Mouse (Mus musculus) forebrain, embryonic 15.5 days (tissue): ENCODE data around the gene Marcksl1. TPM values are rescaled to one million over a fixed set of nuclear protein-coding genes. Genes with fewer than 3 reads are reported as not detected.
"Not testable (repeated sequence)": the region's sequence is repeated elsewhere in the genome, so short reads cannot be mapped to it uniquely, and the experiment has no call there.

ENCODE experiments used
- ATAC-seq: fragments of 200-750 bp; cut with Nextera tagmentation; replicated peaks from 2 replicates; pipeline ENCODE4 v1.8.0; 2017; ENCODE audit warnings: mild to moderate bottlenecking, moderate TSS enrichment, moderate library complexity
- H3K27ac ChIP-seq: fragments of 300-500 bp; sonication (generic); replicated peaks from 2 replicates; pipeline ENCODE4 v1.5.1; 2015; ENCODE audit warnings: mild to moderate bottlenecking, inconsistent platforms
- H3K27me3 ChIP-seq: fragments of 300-500 bp; sonication (generic); 2 replicates; pipeline ENCODE4 v1.6.1; 2015; ENCODE audit warnings: inconsistent platforms
- H3K36me3 ChIP-seq: fragments of 300-500 bp; sonication (generic); 2 replicates; pipeline ENCODE4 v1.6.1; 2015; ENCODE audit warnings: mild to moderate bottlenecking, inconsistent platforms
- H3K4me1 ChIP-seq: fragments of 300-500 bp; sonication (generic); 2 replicates; pipeline ENCODE4 v1.6.1; 2015; ENCODE audit warnings: inconsistent platforms
- H3K4me2 ChIP-seq: fragments of 300-500 bp; sonication (generic); replicated peaks from 2 replicates; pipeline ENCODE4 v1.6.1; 2015; ENCODE audit warnings: mild to moderate bottlenecking, inconsistent platforms
- H3K4me3 ChIP-seq: fragments of 300-500 bp; sonication (generic); 2 replicates; pipeline ENCODE4 v1.5.1; 2015; ENCODE audit warnings: mild to moderate bottlenecking, inconsistent platforms
- H3K9ac ChIP-seq: fragments of 300-500 bp; sonication (generic); replicated peaks from 2 replicates; pipeline ENCODE4 v1.6.1; 2015; ENCODE audit warnings: mild to moderate bottlenecking, inconsistent platforms
- H3K9me3 ChIP-seq: fragments of 300-500 bp; sonication (generic); 2 replicates; pipeline ENCODE4 v1.6.1; 2016; ENCODE audit warnings: inconsistent platforms
- WGBS: fragments of 180-500 bp; shearing (Covaris S2); methylation state at CpG from one replicate; pipeline ENCODE4 v1.1.7; 2015; ENCODE audit warnings: mixed read lengths; 5-methylcytosine and 5-hydroxymethylcytosine counted together
- polyA plus RNA-seq: library from polyadenylated mRNA; unstranded; fragments of >200 nt; fragmentation: Nextera tagmentation; extraction: Ambion mirVana; gene quantifications from 2 replicates; pipeline ENCODE4 v1.2.1, GENCODE M21; 2015

Gene Marcksl1
- polyA plus RNA-seq, 1 experiment from 2014 or later: 2,181 TPM

- no peak for ATAC-seq
- no peaks in the 10 kb centered on the region for H3K36me3 ChIP-seq
- WGBS: 94% methylated on average over 2 of the region's 2 CpGs
- H3K9me3 ChIP-seq: no peaks in the 10 kb centered on the region
- H3K4me1 ChIP-seq: no peaks in the 10 kb centered on the region
- no peak overlapping the region for H3K4me3 ChIP-seq
- H3K4me2 ChIP-seq: no peak overlapping the region
- H3K27ac ChIP-seq: no peak overlapping the region
- H3K27me3 ChIP-seq: no peaks in the 10 kb centered on the region
- H3K9ac ChIP-seq: no peak overlapping the region
Measured at GRCm38 (mm10) chr4:129549306-129549705, 35.9 kb downstream of the Marcksl1 start.

DNA sequence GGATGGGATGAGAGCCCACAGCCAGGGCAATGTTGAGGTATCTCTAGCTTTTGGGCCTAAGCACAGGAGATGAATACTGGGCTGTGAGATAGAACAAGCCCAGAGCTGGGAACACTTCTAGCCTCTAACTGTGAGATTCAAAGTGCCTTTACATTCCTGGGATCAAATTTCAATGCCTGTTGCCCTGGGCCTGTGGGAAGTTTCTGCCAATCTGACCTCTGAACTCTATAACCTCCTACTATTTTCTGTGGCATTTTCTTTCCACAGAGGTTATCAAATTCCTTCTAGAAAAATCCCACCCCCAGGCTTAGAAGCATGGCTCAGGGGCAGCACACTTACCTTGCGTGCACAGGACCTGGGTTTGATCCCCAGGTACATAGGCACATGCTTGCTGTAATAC lies 36.9 kb downstream of the Marcksl1 start:
- H3K36me3 ChIP-seq: no peaks in the 10 kb centered on the region
- H3K4me3 ChIP-seq: no peak overlapping the region
- H3K4me1 ChIP-seq: peaks cover under 1% of the 10 kb centered on the region; the same call in 1 of the 2 replicates
- no peak for ATAC-seq
- H3K9ac ChIP-seq: no peak overlapping the region
- H3K4me2 ChIP-seq: no peak overlapping the region
- WGBS: 71% methylated on average over 1 of the region's 1 CpGs
- no peak overlapping the region for H3K27ac ChIP-seq
- no peaks in the 10 kb centered on the region for H3K27me3 ChIP-seq
- no peaks in the 10 kb centered on the region for H3K9me3 ChIP-seq

DNA sequence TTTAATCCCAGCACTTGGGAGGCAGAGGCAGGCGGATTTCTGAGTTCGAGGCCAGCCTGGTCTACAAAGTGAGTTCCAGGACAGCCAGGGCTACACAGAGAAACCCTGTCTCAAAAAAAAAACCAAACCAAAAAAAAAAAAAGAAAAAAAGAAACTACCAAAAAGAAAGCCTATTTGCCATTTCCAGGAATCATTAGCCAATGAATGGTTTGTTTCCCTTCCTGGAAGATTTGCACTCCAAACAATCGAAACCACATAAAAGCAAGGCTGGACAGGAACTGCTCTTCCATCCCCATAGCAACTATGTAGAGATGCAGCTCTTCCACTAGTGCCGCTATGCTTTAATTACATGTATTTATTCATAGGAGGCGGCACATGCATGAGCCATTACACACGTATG lies 41.1 kb downstream of the Marcksl1 start:
- not testable (repeated sequence) for ATAC-seq, H3K27me3 ChIP-seq, H3K4me2 ChIP-seq

DNA sequence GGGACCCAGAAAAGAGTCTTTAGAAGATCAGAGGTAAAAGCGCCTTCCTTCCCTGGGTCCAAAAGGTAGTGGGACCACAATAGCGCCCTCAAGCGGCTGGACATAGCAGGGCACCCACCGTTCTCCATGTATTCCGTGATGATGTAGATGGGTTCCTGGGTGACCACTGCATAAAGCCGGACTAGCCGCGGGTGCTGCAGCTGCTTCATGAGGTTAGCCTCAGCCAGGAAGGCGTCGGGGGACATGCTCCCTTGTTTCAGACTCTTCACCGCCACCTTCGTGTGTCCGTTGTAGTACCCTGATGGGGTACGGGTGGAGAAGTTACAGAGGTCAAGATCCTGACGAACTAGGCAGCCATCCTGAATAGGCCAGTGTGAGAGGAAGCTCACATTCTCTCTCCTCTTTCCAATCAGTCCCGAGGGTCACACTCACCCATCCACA lies 42.1 kb downstream of the Marcksl1 start:
- no peaks in the 10 kb centered on the region for H3K27me3 ChIP-seq
- peaks cover 12% of the 10 kb centered on the region for H3K4me1 ChIP-seq
- 4% methylated on average over 16 of the region's 16 CpGs for WGBS
- H3K27ac ChIP-seq: peak overlapping the region; percentile 35; the same call in 1 of the 2 replicates
- ATAC-seq: peak; percentile 29; the same call in 1 of the 2 replicates
- H3K36me3 ChIP-seq: no peaks in the 10 kb centered on the region
- peak overlapping the region; percentile 47 for H3K4me3 ChIP-seq
- H3K4me2 ChIP-seq: peak overlapping the region; percentile 69
- H3K9me3 ChIP-seq: no peaks in the 10 kb centered on the region
- H3K9ac ChIP-seq: peak overlapping the region; percentile 53

More for the DNA sequence above, 41.1 kb downstream of the Marcksl1 start:
- H3K4me3 ChIP-seq, H3K9ac ChIP-seq, H3K36me3 ChIP-seq, H3K27ac ChIP-seq, H3K9me3 ChIP-seq: not testable (repeated sequence)
- WGBS: 74% methylated on average over 6 of the region's 6 CpGs
- peaks cover 12% of the 10 kb centered on the region for H3K4me1 ChIP-seq

GRCm38 (mm10) chr4:129555862-129556531 lies 42.6 kb downstream of the Marcksl1 start:
- peak overlapping the region; percentile 47 for H3K4me3 ChIP-seq
- H3K9me3 ChIP-seq: no peaks in the 10 kb centered on the region
- H3K27ac ChIP-seq: peak overlapping the region; percentile 35
- H3K4me2 ChIP-seq: peak overlapping the region; percentile 69
- peak; percentile 69 for ATAC-seq
- H3K4me1 ChIP-seq: peaks cover 12% of the 10 kb centered on the region
- H3K36me3 ChIP-seq: no peaks in the 10 kb centered on the region
- under 1% methylated on average over 24 of the region's 24 CpGs for WGBS
- no peaks in the 10 kb centered on the region for H3K27me3 ChIP-seq
- H3K9ac ChIP-seq: peak overlapping the region; percentile 53

- peak; percentile 85 for ATAC-seq
- Histone ChIP-seq H3K36me3 (no peaks in the 10 kb centered on the region), H3K4me1 (peaks cover 12% of the 10 kb centered on the region), H3K9me3 (no peaks in the 10 kb centered on the region), H3K9ac (peak overlapping the region; percentile 53), H3K4me3 (peak overlapping the region; percentile 47), H3K4me2 (peak overlapping the region; percentile 69), H3K27ac (peak overlapping the region; percentile 46; the same call in 1 of the 2 replicates), H3K27me3 (no peaks in the 10 kb centered on the region)
- WGBS: 8% methylated on average over 33 of the region's 33 CpGs
Measured at GRCm38 (mm10) chr4:129556532-129557223, 43.3 kb downstream of the Marcksl1 start.

DNA sequence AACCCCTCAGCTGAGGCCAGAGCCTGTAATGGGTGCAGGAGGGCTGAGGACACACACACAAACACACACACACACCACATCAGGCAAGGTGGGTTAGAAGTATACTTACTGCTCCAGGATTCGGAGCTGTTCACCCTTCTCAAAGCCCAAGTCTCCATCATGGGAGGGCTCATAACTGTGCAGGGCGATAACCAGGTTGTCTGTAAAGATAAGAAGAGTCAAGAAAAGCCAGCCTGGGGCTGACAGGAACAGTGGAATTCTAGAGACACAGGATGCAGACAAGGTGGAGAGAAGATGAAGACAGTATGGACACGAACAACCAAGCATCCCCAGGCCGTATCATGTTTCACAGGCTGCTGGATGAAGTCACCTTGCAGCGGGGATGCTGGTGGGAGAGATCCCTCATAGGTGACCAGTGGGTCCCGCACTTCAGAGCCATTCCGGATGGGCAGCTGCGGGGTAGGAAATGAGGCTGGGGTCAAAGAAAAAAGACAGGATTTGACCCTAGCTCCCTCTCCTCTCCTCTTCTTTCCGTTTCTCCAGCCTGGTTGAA lies 44.0 kb downstream of the Marcksl1 start:
- Histone ChIP-seq H3K4me2 (peak overlapping the region; percentile 69; the same call in 1 of the 2 replicates), H3K9me3 (no peaks in the 10 kb centered on the region), H3K9ac (peak overlapping the region; percentile 53; the same call in 1 of the 2 replicates), H3K4me3 (no peak overlapping the region), H3K36me3 (no peaks in the 10 kb centered on the region), H3K4me1 (peaks cover 12% of the 10 kb centered on the region), H3K27ac (no peak overlapping the region), H3K27me3 (no peaks in the 10 kb centered on the region)
- ATAC-seq: no peak
- WGBS: 81% methylated on average over 9 of the region's 9 CpGs

GRCm38 (mm10) chr4:129558321-129558955 lies 45.1 kb downstream of the Marcksl1 start:
- 88% methylated on average over 12 of the region's 12 CpGs for WGBS

GRCm38 (mm10) chr4:129561184-129561583 lies 47.8 kb downstream of the Marcksl1 start:
- H3K9me3 ChIP-seq: no peaks in the 10 kb centered on the region
- WGBS: 94% methylated on average over 5 of the region's 5 CpGs
- no peak for ATAC-seq
- no peak overlapping the region for H3K4me3 ChIP-seq
- peaks cover 5% of the 10 kb centered on the region for H3K4me1 ChIP-seq
- H3K9ac ChIP-seq: no peak overlapping the region
- no peaks in the 10 kb centered on the region for H3K27me3 ChIP-seq
- no peaks in the 10 kb centered on the region for H3K36me3 ChIP-seq
- H3K27ac ChIP-seq: no peak overlapping the region
- H3K4me2 ChIP-seq: no peak overlapping the region

More at GRCm38 (mm10) chr4:129558321-129558955, 45.1 kb downstream of the Marcksl1 start:
- H3K36me3 ChIP-seq: no peaks in the 10 kb centered on the region
- no peaks in the 10 kb centered on the region for H3K27me3 ChIP-seq
- H3K9me3 ChIP-seq: no peaks in the 10 kb centered on the region
- H3K27ac ChIP-seq: no peak overlapping the region
- peaks cover 12% of the 10 kb centered on the region for H3K4me1 ChIP-seq
- no peak overlapping the region for H3K4me2 ChIP-seq
- H3K4me3 ChIP-seq: no peak overlapping the region
- H3K9ac ChIP-seq: no peak overlapping the region
- no peak for ATAC-seq

DNA sequence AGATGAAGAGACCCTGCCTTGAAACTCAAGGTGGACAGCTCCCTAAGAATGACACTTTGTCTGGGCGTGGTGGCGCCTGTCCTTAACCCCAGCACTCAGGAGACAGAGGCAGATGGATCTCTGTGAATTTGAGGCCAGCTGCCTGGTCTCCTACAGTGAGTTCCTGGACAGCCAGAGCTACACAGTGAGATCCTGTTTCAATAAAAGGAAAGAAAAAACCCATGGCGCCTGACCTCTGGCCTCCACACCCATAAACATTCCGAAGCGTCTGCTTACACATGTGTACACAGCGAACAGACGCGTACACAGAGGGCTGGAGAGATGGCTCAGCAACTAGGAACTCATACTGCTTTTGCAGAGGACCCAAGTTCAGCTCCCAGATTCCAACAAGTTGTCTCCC lies 50.3 kb downstream of the Marcksl1 start:
- H3K4me1 ChIP-seq: no peaks in the 10 kb centered on the region
- H3K4me3 ChIP-seq: no peak overlapping the region
- 82% methylated on average over 8 of the region's 8 CpGs for WGBS
- ATAC-seq: no peak
- no peak overlapping the region for H3K9ac ChIP-seq
- no peaks in the 10 kb centered on the region for H3K27me3 ChIP-seq
- H3K36me3 ChIP-seq: no peaks in the 10 kb centered on the region
- no peak overlapping the region for H3K27ac ChIP-seq
- no peak overlapping the region for H3K4me2 ChIP-seq
- H3K9me3 ChIP-seq: no peaks in the 10 kb centered on the region

- no peak overlapping the region for H3K9ac ChIP-seq
- WGBS: 86% methylated on average over 6 of the region's 6 CpGs
- ATAC-seq: no peak
Measured at GRCm38 (mm10) chr4:129565139-129565538, 51.8 kb downstream of the Marcksl1 start.

More at GRCm38 (mm10) chr4:129565139-129565538, 51.8 kb downstream of the Marcksl1 start:
- Histone ChIP-seq H3K9me3 (no peaks in the 10 kb centered on the region), H3K27me3 (no peaks in the 10 kb centered on the region), H3K27ac (no peak overlapping the region), H3K36me3 (no peaks in the 10 kb centered on the region), H3K4me2 (no peak overlapping the region), H3K4me1 (no peaks in the 10 kb centered on the region), H3K4me3 (no peak overlapping the region)
